Mouse (Mus musculus): ENCODE measurements around the gene Mfsd11.

DNA sequence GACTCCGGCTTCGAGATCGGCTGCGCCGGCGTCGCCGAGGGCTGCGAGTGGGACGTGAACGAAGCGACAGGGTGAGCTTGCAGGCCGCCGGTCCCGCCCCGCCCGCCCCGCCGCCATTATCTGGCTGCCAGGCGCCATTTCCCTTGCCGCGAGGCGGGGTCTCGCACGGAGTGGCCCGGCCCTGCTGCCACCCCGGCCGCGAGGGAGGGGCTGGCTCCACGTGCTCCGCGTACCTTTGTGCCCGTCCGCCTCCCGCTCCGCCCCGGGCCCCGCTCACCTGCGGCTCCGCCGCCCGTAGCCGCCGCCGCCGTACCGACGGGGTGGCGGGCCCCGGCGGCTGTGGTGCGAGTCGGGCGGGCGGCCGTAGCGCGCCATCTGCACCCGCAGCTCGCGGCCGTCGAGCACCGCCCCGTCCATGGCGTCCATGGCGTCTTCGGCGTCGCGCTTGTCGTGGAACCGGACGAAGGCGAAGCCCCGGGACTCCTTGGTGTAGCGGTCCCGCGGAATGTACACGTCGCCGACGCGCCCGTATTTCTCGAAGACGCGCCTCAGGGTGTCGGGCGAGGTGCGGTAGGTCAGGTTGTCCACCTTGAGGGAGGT is at the start of gene Mfsd11:
- TF ChIP-seq CTCF (IDR thresholded peaks at IDR 0.05; ENCODE audit: control insufficient read depth, insufficient read depth, insufficient read length) (no peak), USF1 (IDR thresholded peaks at IDR 0.05; ENCODE audit: low read depth) (no peak), CEBPB (IDR thresholded peaks at IDR 0.05; ENCODE audit: low read depth) (no peak), MYOG (IDR thresholded peaks at IDR 0.05; ENCODE audit: control insufficient read depth, extremely low read depth, insufficient read length) (no peak), MYOD1 (IDR thresholded peaks at IDR 0.05; ENCODE audit: control insufficient read depth, insufficient read length, low read depth) (no peak), MAX (IDR thresholded peaks at IDR 0.05) (no peak)

Data from C2C12 (cell line).